Mouse (Mus musculus): Measurements from ENCODE around the gene Fkbp8.

The Fkbp8 gene

DNA sequence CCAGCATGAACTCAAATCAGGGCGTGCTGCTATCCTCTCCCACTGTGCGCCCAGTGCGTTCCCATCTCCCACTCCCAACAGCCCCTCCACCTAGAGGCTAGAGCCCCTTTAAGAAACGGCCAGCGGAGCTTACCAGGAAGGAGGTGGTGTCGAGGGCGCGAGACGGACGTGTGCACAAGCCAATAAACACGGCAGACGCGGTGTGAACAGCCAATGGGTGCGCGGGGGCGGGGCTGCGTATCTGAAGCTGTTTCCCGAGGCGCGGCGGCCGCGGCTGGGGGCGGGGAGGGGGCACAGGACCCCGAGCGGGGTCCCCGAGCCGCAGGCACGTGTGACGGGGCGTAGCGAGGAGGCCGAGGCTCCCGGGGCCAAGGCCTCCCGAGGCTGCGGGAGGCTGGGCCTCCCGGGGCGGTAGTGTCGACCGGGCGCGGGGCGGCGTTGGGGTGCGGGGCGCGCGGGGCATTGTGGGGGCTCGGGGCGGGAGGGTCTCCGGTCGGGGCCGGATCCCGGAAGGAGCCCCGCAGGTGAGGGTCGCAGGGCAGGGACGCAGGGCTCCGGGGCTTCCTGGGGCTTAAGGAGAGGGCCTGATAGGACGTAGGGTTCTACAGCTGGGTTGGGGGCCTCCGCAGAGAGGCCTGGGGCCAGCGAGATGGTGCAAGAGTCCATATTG lies at the start of gene Fkbp8, which contains the start of gene Kxd1:
Gene Fkbp8, plus strand, starts transcription at position 213 of the 670 bp plus-strand sequence.
Gene Kxd1, minus strand, starts transcription at position 445 of the 670 bp plus-strand sequence.
- peak; percentile 97 to 99 for DNase-seq (ENCODE audit: low spot score in 2 of 2)

DNA sequence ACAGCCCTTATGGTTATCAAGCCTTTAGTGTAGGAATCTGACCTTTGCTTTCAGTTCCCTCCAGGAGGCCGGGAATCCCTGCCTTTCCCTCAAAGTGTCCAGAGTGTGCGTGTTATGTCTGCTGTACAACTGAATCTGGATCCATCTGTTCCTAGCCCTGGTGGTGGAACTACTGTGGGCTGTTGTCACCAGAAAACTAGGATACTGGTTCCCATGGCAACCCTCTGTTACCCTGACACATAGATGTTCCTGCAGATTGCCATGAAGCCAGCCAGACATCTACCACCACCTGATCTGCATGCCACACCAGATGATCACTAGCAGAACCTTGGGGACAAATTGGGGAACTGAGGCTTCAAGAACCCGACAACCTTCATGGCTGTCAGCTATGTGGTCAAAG lies 45.6 kb upstream of the Fkbp8 start:
- DNase-seq (ENCODE audit: low spot score in 2 of 2) = no peak

- DNase-seq (ENCODE audit: low spot score in 2 of 2) = no peak
These were observed 44.6 kb upstream of the Fkbp8 start for GRCm38 (mm10) chr8:70482943-70483342.

DNA sequence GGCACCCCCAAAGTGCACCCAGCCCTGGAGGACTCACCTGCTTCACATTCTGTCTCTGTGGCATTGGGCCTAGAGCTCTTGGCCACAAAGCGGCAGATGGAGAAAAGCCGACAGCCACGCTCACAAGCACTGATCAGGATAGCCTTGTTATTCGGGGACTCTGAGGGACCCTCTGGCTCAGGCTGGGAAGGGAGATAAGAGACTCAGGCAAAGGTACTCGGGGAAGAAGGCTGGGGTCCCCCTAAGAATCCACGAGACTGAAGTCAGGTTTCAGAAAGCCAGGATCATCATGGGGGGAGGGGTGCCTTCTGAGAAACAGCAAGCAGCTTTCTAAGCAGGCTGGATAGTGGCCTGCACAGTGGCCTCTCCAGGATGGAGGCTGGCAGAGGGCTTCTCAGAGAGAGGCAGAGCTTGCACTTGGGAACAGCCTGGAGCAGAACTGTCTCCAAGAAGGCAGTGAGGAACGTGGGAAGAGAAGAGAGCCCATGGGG lies 41.3 kb upstream of the Fkbp8 start:
- no peak for DNase-seq (ENCODE audit: low spot score in 2 of 2)

DNA sequence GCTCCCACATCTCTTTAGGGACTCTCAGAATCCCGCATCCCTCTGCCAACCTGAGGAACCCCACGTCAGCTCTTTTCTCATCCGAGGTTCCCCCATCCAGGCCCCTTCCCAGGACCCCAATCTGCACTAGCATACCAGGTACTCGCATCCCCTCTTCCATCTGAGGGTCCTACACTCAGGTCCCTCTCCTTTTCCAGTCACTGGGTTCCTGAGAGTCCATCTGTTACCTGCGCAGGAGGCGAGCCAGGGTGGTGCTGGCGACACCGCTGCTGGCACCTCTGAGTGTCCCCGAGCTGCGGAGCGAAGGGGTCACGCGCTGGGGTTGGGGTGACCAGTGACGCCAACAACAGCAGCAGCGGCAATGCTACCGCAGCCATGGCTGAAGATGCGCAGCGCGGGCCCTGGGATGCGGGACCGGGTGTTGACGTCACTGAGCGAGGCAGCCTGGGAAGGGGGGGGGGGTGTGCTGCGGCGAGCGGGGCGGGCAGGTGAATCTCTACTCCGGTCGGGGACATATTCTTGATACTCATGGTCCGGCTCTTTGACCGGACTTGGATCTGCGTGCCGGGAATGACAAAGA lies 40.5 kb upstream of the Fkbp8 start, which contains the start of gene Tmem59l:
Gene Tmem59l, minus strand, starts transcription at position 418 of the 580 bp plus-strand sequence.
- no peak for DNase-seq (ENCODE audit: low spot score in 2 of 2)

GRCm38 (mm10) chr8:70487993-70488796 lies 39.3 kb upstream of the Fkbp8 start:
- DNase-seq (ENCODE audit: low spot score in 2 of 2) = no peak

- DNase-seq (ENCODE audit: low spot score in 2 of 2) = no peak
These were observed 38.5 kb upstream of the Fkbp8 start for GRCm38 (mm10) chr8:70488931-70489470.

DNA sequence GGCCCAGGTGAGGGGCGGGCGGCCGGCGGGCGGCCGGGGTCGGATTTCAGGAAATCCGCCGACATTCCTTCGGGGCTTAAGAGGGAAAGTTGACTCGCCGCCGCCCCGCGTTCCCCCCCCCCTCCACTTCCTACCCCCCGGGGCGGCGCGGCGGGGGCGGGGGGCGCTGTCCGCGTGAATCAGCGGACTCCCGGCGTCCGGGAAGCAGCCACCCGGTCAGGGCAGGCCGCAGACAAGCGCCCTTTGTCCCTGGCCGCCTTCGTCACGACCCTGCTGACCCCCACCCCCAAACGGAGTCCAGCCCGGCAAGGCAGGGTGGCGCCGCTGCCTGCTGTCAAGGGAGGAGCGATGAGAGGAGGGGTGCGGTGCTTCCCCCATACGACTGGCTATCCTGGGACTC lies 37.9 kb upstream of the Fkbp8 start:
- DNase-seq (ENCODE audit: low spot score in 2 of 2) = no peak

- no peak for DNase-seq (ENCODE audit: low spot score in 2 of 2)
These were observed 37.3 kb upstream of the Fkbp8 start for GRCm38 (mm10) chr8:70490061-70490879.

GRCm38 (mm10) chr8:70490880-70491495 lies 36.5 kb upstream of the Fkbp8 start:
- DNase-seq (ENCODE audit: low spot score in 2 of 2) = no peak

- no peak for DNase-seq (ENCODE audit: low spot score in 2 of 2)
These were observed 34.6 kb upstream of the Fkbp8 start, which contains the start of gene Crlf1 for GRCm38 (mm10) chr8:70492664-70493640. Gene Crlf1, plus strand, starts transcription at chr8:70493158.

GRCm38 (mm10) chr8:70493692-70494415 lies 33.7 kb upstream of the Fkbp8 start:
- no peak for DNase-seq (ENCODE audit: low spot score in 2 of 2)

DNA sequence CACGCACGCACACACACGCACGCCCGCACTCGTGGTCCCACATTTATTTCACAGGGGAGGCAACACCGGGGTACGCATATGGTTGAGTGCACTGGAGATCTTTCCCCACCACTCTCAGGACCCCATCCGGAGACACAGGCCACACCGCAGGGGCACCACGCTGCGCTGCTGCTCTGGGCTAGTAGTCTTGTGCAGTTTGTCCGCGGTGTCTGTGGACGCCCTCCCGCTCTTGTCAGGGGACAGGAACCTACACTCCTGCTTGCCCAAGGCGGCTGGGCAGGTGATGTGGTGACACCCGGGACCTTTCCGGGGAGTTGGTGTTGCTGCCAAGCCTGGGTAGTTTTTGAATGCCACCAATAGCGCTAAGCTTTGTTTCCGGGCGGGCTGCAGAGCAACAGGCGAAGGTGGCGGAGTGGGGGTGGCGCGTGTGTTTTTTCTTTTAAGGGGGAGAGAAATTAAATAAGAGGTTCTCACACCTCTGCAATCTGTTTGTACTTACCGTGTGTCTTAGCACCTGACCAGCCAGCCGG lies 33.0 kb upstream of the Fkbp8 start:
- DNase-seq (ENCODE audit: low spot score in 2 of 2) = no peak

DNA sequence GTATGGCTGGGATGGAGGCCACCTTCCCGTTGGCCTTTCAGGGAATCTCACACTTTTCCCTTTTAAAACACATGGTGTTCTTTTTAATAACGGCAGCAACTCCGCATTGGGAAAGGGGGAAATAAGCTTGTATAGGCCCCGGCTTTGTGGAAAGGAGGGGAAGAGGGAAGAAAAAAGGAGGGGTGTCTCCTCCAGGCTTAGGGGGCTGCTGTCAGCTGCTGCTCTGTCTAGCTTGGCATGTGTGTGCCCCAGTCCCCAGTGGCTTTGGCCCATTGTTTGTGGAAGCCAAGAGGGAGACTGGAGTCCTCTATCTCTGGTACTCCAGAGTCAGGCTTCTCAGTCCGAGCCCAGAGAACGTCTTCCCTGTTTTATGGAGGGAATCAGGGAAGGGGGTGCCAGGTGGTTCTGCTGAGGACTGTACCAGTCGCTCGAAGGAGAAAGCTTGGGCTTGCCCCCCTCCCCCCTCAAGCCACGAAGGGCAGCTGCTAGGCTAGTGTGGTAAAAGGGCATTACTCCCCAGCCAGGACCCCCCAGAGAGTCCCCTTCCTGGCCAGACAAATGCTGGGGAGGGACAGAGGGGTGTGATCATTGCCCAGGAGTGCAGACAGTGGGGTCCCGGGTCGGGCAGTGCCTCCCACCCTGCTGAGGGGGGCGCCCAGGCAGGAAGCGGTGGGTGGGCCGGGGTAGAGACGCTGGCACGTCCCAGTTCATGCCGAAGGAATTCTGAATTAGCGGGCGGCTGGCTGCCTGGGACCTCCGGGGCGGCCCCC lies 32.3 kb upstream of the Fkbp8 start:
- DNase-seq (ENCODE audit: low spot score in 2 of 2) = no peak

GRCm38 (mm10) chr8:70495771-70496062 lies 31.8 kb upstream of the Fkbp8 start:
- DNase-seq (ENCODE audit: low spot score in 2 of 2) = no peak

GRCm38 (mm10) chr8:70500386-70501301 lies 26.9 kb upstream of the Fkbp8 start:
- peak in 1 of 2 experiments; percentile 48 for DNase-seq (ENCODE audit: low spot score in 2 of 2)
